Mouse (Mus musculus): Measurements from ENCODE around the gene Nfatc4.

The Nfatc4 gene

GRCm38 (mm10) chr14:55822991-55823762 is at the start of gene Nfatc4:
Gene Nfatc4, plus strand, starts transcription at chr14:55823144.
- no peak for DNase-seq (ENCODE audit: low spot score in 2 of 2)

- DNase-seq (ENCODE audit: low spot score in 2 of 2) = no peak
Measured at GRCm38 (mm10) chr14:55776711-55777110, 46.2 kb upstream of the Nfatc4 start.

GRCm38 (mm10) chr14:55777176-55777575 is 45.8 kb upstream of the Nfatc4 start:
- DNase-seq (ENCODE audit: low spot score in 2 of 2) = no peak

GRCm38 (mm10) chr14:55777806-55778205 is 45.1 kb upstream of the Nfatc4 start:
- no peak for DNase-seq (ENCODE audit: low spot score in 2 of 2)

GRCm38 (mm10) chr14:55778686-55779085 is 44.3 kb upstream of the Nfatc4 start:
- no peak for DNase-seq (ENCODE audit: low spot score in 2 of 2)

GRCm38 (mm10) chr14:55779656-55780055 is 43.3 kb upstream of the Nfatc4 start:
- no peak for DNase-seq (ENCODE audit: low spot score in 2 of 2)

- DNase-seq (ENCODE audit: low spot score in 2 of 2) = no peak
Measured at GRCm38 (mm10) chr14:55780736-55781135, 42.2 kb upstream of the Nfatc4 start.

GRCm38 (mm10) chr14:55781310-55781709 is 41.6 kb upstream of the Nfatc4 start:
- peak; percentile 40 to 53 for DNase-seq (ENCODE audit: low spot score in 2 of 2)

GRCm38 (mm10) chr14:55782361-55782960 is 40.5 kb upstream of the Nfatc4 start:
- DNase-seq (ENCODE audit: low spot score in 2 of 2) = no peak

- no peak for DNase-seq (ENCODE audit: low spot score in 2 of 2)
Measured at GRCm38 (mm10) chr14:55783171-55783957, 39.6 kb upstream of the Nfatc4 start.

- no peak for DNase-seq (ENCODE audit: low spot score in 2 of 2)
Measured at GRCm38 (mm10) chr14:55783958-55784235, 39.0 kb upstream of the Nfatc4 start, which contains the start of gene Adcy4. Gene Adcy4, minus strand, starts transcription at chr14:55784095.

GRCm38 (mm10) chr14:55785195-55785594 is 37.7 kb upstream of the Nfatc4 start:
- DNase-seq (ENCODE audit: low spot score in 2 of 2) = no peak

- no peak for DNase-seq (ENCODE audit: low spot score in 2 of 2)
Measured at GRCm38 (mm10) chr14:55787731-55788130, 35.2 kb upstream of the Nfatc4 start.

GRCm38 (mm10) chr14:55788256-55789050 is 34.5 kb upstream of the Nfatc4 start, which contains the start of gene Ripk3:
Gene Ripk3, minus strand, starts transcription at chr14:55788865.
- peak; percentile 42 to 66 for DNase-seq (ENCODE audit: low spot score in 2 of 2)

GRCm38 (mm10) chr14:55793461-55793860 is 29.5 kb upstream of the Nfatc4 start:
- DNase-seq (ENCODE audit: low spot score in 2 of 2) = no peak

- no peak for DNase-seq (ENCODE audit: low spot score in 2 of 2)
Measured at GRCm38 (mm10) chr14:55793946-55794345, 29.0 kb upstream of the Nfatc4 start.

GRCm38 (mm10) chr14:55795380-55796163 is 27.4 kb upstream of the Nfatc4 start:
- DNase-seq (ENCODE audit: low spot score in 2 of 2) = no peak

- peak; percentile 44 to 49 for DNase-seq (ENCODE audit: low spot score in 2 of 2)
Measured at GRCm38 (mm10) chr14:55814885-55815284, 8.1 kb upstream of the Nfatc4 start.

- DNase-seq (ENCODE audit: low spot score in 2 of 2) = peak in 1 of 2 experiments; percentile 39
Measured at GRCm38 (mm10) chr14:55815310-55815751, 7.6 kb upstream of the Nfatc4 start.

- no peak for DNase-seq (ENCODE audit: low spot score in 2 of 2)
Measured at GRCm38 (mm10) chr14:55819845-55820405, 3.0 kb upstream of the Nfatc4 start.

GRCm38 (mm10) chr14:55820576-55820975 is 2.4 kb upstream of the Nfatc4 start:
- DNase-seq (ENCODE audit: low spot score in 2 of 2) = no peak
